Mouse (Mus musculus) heart, postnatal 14 days (tissue): ENCODE results near the gene Hist1h2be. TPM values are rescaled to one million over a fixed set of nuclear protein-coding genes. Genes with fewer than 3 reads are reported as not detected.
A peak's percentile ranks its signal among the peaks of the same experiment; 100 is the strongest.
"Not testable (repeated sequence)": the region's sequence is repeated elsewhere in the genome, so short reads cannot be mapped to it uniquely, and the experiment has no call there.

Experiments
- DNase-seq, 2 experiments: peaks; one replicate each; pipeline ENCODE4 v3.0.0; 2021 to 2022
- intact Hi-C: fragments of 180-260 bp; cut with DNase I; formaldehyde crosslinking; loops from one replicate; pipeline ENCODE4 v1.15.1; 2025
- total RNA-seq, 2 experiments: library from RNA; stranded (reverse); gene quantifications; 2 replicates each; pipeline ENCODE4 v1.2.3; 2021

Hist1h2be gene
- total RNA-seq, 2 experiments from 2014 or later = 10.5 to 16.6 TPM

GRCm38 (mm10) chr13:23554925-23555838 lies 65.7 kb downstream of the Hist1h2be start:
- intact Hi-C loops = no loop called here
- peak; percentile 65 to 75 for DNase-seq

DNA sequence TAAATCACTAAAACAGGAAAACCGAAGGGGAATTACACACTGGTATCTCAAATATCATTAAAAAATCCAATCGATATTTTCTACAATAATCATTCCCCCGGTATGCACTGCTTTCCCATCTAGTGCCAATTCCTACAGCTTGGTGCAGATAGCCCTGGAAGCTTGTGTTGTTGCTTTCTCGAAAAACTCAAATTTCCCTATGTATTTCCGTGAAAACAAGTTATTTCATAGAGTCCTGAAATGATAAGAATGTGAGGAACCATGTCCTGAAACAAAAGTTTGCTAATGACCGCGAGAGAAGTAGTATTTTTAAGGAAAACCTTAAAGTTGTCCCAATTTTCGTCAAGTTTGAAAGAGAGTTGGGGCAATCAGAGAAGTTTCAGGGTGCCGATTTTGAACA lies 66.5 kb downstream of the Hist1h2be start:
- intact Hi-C loops = no loop called here
- DNase-seq = no peak

DNA sequence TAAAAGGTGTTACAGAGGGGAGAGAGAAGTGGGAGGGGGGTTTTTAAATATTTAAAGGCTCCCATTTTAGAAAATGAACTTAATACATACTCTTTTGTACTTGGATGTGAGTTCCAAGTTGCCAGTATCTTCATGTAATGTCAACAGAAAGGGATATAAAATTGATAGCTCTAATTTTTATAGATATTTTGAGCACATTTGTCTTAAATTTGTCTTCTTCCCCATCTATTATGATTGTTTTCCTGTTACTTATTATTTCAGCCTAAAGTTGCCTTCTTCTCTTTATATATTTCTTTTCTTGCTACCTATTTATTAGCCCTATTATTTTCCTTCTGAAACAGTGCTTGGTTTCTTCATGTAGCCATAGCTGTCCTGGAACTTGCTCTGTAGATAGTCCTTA lies 68.0 kb downstream of the Hist1h2be start, which contains the start of gene Hist1h1d:
Hist1h1d (plus strand) TSS at position 301 of the 400 bp plus-strand sequence.
- DNase-seq = no peak
- intact Hi-C loops = no loop called here

DNA sequence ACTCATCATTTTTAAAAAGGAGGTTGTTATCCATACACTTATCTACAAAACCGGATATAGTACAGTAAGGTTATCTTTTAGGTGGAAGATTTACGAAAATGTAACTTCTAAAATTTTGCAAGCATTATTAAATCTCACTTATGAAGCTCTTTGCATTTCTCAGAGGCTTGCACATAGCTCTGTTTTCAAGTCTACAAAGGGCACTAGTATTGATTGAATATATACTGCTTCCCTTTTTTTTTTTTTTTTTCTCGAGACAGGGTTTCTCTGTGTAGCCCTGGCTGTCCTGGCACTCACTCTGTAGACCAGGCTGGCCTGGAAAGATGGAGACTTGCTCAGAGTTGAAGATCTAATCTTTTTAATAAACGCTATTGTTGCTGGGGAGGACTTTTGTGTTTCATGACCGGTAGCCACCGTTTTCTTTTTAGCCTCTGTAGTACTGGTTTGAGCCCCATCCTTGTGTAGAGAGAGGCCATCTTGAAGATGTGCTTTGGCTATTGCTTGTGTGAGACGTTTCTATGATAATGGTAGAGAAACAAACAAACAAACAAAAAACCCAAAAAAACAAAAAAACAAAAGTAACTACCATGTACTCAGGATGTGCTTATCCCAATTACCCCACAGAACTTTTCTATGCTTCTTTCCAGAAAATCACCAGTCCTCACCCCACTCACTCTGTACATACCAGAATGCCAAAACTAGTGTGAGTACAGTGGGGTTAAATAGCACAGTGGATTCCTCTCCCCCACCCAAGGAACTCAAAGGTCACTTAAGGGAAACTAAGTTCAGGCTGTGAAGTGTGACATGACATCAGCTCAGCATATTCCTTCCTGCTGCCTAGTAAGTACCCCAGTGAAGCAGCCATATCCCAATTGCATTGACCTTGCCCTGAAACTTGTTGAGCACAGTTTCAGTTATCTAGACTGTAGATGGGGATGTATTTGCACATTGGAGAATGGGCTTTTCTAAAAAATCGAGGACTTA lies 68.7 kb downstream of the Hist1h2be start:
- DNase-seq = no peak
- intact Hi-C loops = no loop called here

- DNase-seq = peak; percentile 68 to 83
- intact Hi-C loops = not testable (repeated sequence)
These were observed 69.6 kb downstream of the Hist1h2be start, which contains the start of gene Hist1h4f for GRCm38 (mm10) chr13:23551146-23551834. Gene Hist1h4f (minus strand): TSS chr13:23551648.

DNA sequence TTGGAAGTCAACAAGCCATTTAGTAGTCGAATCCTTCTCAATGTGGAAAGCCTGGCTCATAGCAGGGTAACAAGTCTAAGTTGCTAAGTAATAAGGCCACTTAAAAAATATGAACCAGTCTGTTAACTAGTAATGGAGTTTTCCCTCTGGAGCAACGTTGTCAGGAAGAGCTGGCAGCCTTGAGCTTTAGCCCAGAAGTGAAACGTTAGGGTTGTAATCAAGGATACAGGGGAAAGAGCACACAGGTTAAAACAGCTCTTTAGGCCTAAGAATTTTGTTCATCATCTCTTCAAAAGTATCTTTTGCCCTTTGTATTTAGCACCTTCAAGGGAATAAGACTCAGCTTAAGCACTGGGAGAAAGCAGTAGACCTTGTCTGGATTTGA lies 70.2 kb downstream of the Hist1h2be start:
- intact Hi-C loops = no loop called here

GRCm38 (mm10) chr13:23546694-23547093 lies 74.2 kb downstream of the Hist1h2be start:
- intact Hi-C loops = no loop called here
- no peak for DNase-seq

More for the DNA sequence above, 70.2 kb downstream of the Hist1h2be start:
- DNase-seq = no peak

GRCm38 (mm10) chr13:23544787-23545120 lies 76.2 kb downstream of the Hist1h2be start:
- not testable (repeated sequence) for DNase-seq
- intact Hi-C loops = loop anchor here (5.0 kb wide), 1 partner anchor 153 kb away; the partner anchor contains the start of genes Hist1h1t and Hist1h4c

DNA sequence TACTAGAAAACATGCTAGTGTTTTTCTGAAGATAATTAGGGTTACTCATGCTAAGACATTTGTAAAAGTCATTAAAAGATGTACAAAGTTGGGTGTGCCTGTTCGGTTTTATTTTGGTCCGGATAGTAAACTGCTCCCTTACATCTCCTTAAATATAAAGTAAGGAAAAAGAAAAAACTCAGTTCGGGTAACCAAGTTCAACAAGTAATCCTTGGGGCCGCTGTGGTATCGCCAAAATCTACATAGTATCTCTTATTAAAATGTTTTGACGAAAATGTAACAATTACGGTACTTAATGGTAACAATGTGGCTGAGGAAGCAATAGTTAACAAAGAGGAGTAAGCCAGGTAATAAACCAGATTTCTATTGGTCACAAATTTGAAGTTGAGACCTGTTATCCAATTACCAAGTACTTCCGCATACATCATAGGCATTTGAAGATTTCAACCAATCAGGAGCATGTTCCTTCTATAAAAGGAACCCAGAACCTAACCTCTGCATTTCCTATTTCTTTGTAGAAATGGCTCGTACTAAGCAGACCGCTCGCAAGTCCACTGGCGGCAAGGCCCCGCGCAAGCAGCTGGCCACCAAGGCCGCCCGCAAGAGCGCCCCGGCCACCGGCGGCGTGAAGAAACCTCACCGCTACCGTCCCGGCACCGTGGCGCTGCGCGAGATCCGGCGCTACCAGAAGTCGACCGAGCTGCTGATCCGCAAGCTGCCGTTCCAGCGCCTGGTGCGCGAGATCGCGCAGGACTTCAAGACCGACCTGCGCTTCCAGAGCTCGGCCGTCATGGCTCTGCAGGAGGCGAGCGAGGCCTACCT lies 76.7 kb downstream of the Hist1h2be start, which contains the start of gene Hist1h3f:
Hist1h3f (plus strand) TSS at position 88 of the 822 bp plus-strand sequence.
- intact Hi-C loops = loop anchor here (5.0 kb wide), 1 partner anchor 153 kb away; the partner anchor contains the start of genes Hist1h1t and Hist1h4c
- DNase-seq = peak; percentile 68

DNA sequence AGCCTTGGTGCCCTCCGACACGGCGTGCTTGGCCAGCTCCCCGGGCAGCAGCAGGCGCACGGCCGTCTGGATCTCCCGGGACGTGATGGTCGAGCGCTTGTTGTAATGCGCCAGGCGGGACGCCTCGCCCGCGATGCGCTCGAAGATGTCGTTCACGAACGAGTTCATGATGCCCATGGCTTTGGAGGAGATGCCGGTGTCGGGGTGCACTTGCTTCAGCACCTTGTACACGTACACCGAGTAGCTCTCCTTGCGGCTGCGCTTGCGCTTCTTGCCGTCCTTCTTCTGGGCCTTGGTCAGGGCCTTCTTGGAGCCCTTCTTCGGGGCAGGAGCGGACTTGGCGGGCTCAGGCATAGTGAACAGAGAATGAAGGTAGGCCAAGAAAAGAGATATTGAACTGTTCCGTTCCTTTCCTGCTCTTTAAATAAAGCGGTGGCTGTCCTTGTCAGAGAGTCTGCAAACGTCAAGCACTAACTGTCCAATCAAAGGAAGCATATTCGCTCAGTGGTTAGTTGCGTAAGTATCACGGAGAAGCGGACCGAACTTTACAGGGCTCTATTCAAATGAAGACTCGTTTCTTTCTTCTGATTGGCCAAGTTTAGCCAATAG lies 77.8 kb downstream of the Hist1h2be start, which contains the start of gene Hist1h2bh:
Hist1h2bh (minus strand) TSS at position 394 of the 609 bp plus-strand sequence.
- DNase-seq = peak; percentile 40 to 58
- intact Hi-C loops = loop anchor here (5.0 kb wide), 1 partner anchor 154 kb away; the partner anchor contains the start of genes Hist1h1t and Hist1h4c

DNA sequence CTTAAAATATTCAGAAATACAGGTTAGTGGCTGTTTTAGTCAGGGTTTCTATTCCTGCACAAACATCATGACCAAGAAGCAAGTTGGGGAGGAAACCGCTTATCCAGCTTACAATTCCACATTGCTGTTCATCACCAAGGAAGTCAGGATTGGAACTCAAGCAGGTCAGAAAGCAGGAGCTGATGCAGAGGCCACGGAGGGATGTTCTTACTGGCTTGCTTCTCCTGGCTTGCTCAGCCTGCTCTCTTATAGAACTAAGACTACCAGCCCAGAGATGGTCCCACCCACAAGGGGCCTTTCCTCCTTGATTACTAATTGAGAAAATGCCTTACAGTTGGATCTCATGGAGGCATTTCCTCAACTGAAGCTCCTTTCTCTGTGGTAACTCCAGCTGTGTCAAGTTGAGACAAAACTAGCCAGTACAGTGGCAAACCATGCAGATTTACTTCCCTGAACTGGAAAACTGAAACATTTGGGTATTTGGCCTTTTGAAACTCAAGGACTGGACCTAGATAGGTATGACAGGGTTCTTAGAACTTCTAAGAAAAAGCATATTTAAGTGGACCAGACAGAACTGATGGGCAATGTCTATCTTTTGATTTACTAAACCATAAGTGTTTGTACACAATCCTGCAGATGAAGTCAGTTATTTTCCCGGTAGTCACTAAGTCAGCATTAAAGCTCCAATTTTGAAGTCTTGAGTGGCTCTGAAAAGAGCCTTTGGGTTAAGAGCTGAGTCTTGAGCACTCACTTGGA lies 78.5 kb downstream of the Hist1h2be start:
- DNase-seq = not testable (repeated sequence)
- intact Hi-C loops = loop anchor here (5.0 kb wide), 1 partner anchor 155 kb away; the partner anchor contains the start of genes Hist1h1t and Hist1h4c

DNA sequence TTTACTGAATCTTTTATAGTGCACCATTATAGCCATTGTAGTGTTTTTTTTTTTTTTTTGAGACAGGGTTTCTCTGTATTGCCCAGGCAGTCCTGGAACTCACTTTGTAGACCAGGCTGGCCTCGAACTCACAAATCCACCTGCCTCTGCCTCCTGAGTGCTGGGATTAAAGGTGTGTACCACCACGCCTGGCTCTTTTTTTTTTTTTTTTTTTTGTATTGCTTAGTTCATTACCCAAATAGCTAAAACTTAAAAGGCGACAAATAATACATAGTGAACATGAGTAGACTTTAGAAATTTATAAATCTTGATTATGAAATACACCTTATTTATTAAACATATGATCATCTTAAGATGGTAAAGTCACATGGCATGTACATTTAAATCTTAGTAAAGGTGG lies 79.4 kb downstream of the Hist1h2be start:
- intact Hi-C loops = loop anchor here (5.0 kb wide), 1 partner anchor 156 kb away; the partner anchor contains the start of genes Hist1h1t and Hist1h4c
- no peak for DNase-seq

DNA sequence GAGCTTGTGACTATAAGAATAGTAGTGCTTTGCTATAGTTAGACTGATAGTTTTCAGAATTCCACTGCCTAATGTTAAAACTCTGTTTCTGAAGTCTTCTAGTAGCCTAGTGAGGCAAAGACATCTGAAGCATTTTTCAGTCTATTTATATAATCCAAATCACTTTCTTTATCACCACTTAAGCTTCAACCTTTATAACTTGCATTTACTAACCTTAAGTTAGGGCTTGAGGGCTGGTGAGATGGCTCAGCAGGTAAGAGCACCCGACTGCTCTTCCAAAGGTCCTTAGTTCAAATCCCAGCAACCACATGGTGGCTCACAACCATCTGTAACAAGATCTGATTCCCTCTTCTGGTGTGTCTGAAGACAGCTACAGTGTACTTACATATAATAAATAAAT lies 81.1 kb downstream of the Hist1h2be start:
- intact Hi-C loops = loop anchor here (5.0 kb wide), 1 partner anchor 157 kb away; the partner anchor contains the start of genes Hist1h1t and Hist1h4c
- not testable (repeated sequence) for DNase-seq

DNA sequence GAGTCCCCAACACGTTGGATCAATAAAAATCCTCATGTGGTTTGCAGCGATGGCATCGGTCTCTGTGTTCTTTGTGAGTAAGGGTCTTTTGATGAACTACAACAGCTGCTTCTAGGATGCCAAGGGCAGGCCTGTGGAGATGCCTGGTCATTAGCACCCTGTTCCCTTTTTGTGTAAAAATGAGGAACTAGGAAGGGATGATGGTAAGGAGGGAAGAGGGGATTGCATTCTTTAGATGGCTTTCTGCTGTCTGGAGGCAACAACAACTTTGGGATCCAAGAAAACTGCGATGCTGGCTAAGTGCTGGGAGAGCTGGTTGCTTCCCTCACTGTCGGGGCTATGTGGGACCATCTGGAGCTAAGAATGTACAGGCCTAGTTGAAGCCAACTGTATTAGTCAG lies 82.7 kb downstream of the Hist1h2be start:
- intact Hi-C loops = no loop called here
- no peak for DNase-seq

GRCm38 (mm10) chr13:23537006-23537710 lies 83.8 kb downstream of the Hist1h2be start:
- intact Hi-C loops = no loop called here

DNA sequence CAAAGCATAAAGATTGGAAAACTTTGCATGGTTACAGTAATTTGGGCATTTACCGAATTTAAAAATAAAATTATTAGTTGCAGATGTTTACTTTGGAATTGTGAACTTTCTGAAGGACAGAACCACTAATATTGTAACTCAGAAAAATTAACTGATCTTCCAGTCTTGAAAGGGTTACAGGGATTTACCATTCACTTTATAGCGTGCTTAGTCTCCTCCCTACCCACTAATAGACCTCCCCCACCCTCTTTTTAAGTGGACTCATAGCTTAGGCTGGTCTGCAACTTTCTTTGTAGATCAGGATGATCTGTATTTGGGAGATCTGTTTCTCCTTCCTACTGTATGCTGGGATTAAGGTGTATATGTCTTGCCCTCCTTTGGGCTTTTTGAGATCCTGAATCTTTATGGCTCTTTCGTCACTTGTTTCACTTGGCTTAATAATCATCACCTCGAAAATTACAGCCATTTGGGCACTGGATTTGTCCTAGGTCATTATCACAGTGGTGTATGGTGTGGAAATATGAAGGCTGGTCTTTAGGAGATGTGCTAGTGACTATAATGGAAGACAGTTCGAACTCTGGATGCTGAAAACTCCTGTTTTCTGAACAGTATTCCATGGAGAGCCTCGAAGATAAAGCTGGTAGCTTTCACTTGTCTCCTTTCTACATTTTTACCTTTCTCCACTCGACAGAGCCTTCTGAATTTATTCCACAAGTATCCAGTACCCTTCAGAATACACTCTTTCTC lies 84.7 kb downstream of the Hist1h2be start:
- DNase-seq = no peak
- intact Hi-C loops = no loop called here

More at GRCm38 (mm10) chr13:23537006-23537710, 83.8 kb downstream of the Hist1h2be start:
- DNase-seq = no peak
